In genomic region chr1:156613855-156614530, GRCm38 (mm10) we compare ENCODE assay signal across 8 mouse cellular contexts. TPM values are rescaled to one million over a fixed set of nuclear protein-coding genes. Genes with fewer than 3 reads are reported as not detected.
A peak's percentile ranks its signal among the peaks of the same experiment; 100 is the strongest.
DNase-seq lines count a peak whose midpoint lies in the region; ATAC-seq and TF ChIP-seq lines count a peak whose summit lies in the region.

No protein-coding gene starts in this region.

- H3K9me3 ChIP-seq in CH12.LX (replicated peaks; ENCODE audit: low read length) = no peaks in the 10 kb centered on the region
- no peaks in the 10 kb centered on the region for H3K9me3 ChIP-seq in embryonic facial prominence, embryonic 14.5 days (ENCODE audit: control insufficient read depth, low read length)
- no peaks in the 10 kb centered on the region for H3K9me3 ChIP-seq in hindbrain, embryonic 13.5 days

- H3K4me1 ChIP-seq in CH12.LX (ENCODE audit: control insufficient read depth in 1 of 2, insufficient read depth in 2 of 2) = peaks cover 7 to 21% of the 10 kb centered on the region in 2 experiments
- H3K4me1 ChIP-seq in embryonic facial prominence, embryonic 14.5 days (ENCODE audit: control insufficient read depth, insufficient read depth, low read length) = peaks cover 18% of the 10 kb centered on the region
- peaks cover 37% of the 10 kb centered on the region for H3K4me1 ChIP-seq in hindbrain, embryonic 13.5 days (replicated peaks)

- ATAC-seq in embryonic facial prominence, embryonic 14.5 days (ENCODE audit: low read depth) = peak; percentile 31; the same call in 1 of the 2 replicates
- peak; percentile 62 for ATAC-seq in hindbrain, embryonic 13.5 days (ENCODE audit: low FRiP score)

- no peak overlapping the region for H3K9ac ChIP-seq in CH12.LX (ENCODE audit: insufficient read depth, low read depth)
- H3K9ac ChIP-seq in embryonic facial prominence, embryonic 14.5 days (ENCODE audit: low read depth, low read length) = no peak overlapping the region
- no peak overlapping the region; the same call in 1 of the 2 replicates for H3K9ac ChIP-seq in hindbrain, embryonic 13.5 days

- dilution Hi-C loops in CH12.LX (cut with MboI; ENCODE audit: extremely low pct_ligation_motif_present, extremely low pct_unique_long_range_greater_than_20kb, low sequenced_read_pairs) = no loop called here

- no peak for TF ChIP-seq EP300 in CH12.LX (IDR thresholded peaks at IDR 0.05; ENCODE audit: low read length)

- no peak for TF ChIP-seq RAD21 in CH12.LX (IDR thresholded peaks at IDR 0.05; ENCODE audit: low read depth, low read length)

- H3K4me3 ChIP-seq in CH12.LX (replicated peaks in 1 of 3; ENCODE audit: low read depth in 2 of 3, low read length in 2 of 3, poor library complexity in 1 of 3) = no peak overlapping the region
- H3K4me3 ChIP-seq in embryonic facial prominence, embryonic 14.5 days (ENCODE audit: low read depth, low read length) = no peak overlapping the region
- no peak overlapping the region for H3K4me3 ChIP-seq in hindbrain, embryonic 13.5 days

- H3K36me3 ChIP-seq in CH12.LX (replicated peaks in 1 of 2; ENCODE audit: control insufficient read depth in 1 of 2, insufficient read depth in 1 of 2, low read length in 1 of 2) = peaks cover 0 to 8% of the 10 kb centered on the region in 2 experiments
- H3K36me3 ChIP-seq in embryonic facial prominence, embryonic 14.5 days (ENCODE audit: control insufficient read depth, insufficient read depth, low read length) = no peaks in the 10 kb centered on the region
- H3K36me3 ChIP-seq in hindbrain, embryonic 13.5 days = no peaks in the 10 kb centered on the region

- peaks cover 31% of the 10 kb centered on the region for H3K79me2 ChIP-seq in CH12.LX (replicated peaks; ENCODE audit: control insufficient read depth, extremely low read depth, insufficient read depth, poor library complexity, severe bottlenecking)

- TF ChIP-seq CTCF in CH12.LX (conservative IDR thresholded peaks at IDR 0.05 in 1 of 2, IDR thresholded peaks at IDR 0.05 in 1 of 2; ENCODE audit: low read depth in 2 of 2, low read length in 2 of 2) = no peak

- in situ Hi-C loops in CH12.LX (cut with MboI; ENCODE audit: low pct_ligation_motif_present, low pct_unique_long_range_greater_than_20kb, low sequenced_read_pairs) = no loop called here

- DNase-seq in CH12.LX (ENCODE audit: extremely low read depth) = no peak
- peak; percentile 45 for DNase-seq in ZHBTc4 (ENCODE audit: low read depth, low spot score)
- peak; percentile 56 for DNase-seq in embryonic facial prominence, embryonic 14.5 days (ENCODE audit: low spot score)
- peak; percentile 50 to 53 for DNase-seq in left cerebral cortex, postnatal 14 days (ENCODE audit: low spot score in 2 of 2)
- DNase-seq in neural tube, embryonic 10.5 days (ENCODE audit: extremely low spot score, low spot score) = peak; percentile 66
- DNase-seq in spleen, adult 12 weeks (ENCODE audit: low spot score) = no peak
- DNase-seq in gastrocnemius, postnatal 25 days = no peak

- no peaks in the 10 kb centered on the region for H3K27me3 ChIP-seq in CH12.LX (replicated peaks)
- H3K27me3 ChIP-seq in embryonic facial prominence, embryonic 14.5 days (replicated peaks; ENCODE audit: control insufficient read depth, insufficient read depth, low read length) = no peaks in the 10 kb centered on the region
- no peaks in the 10 kb centered on the region for H3K27me3 ChIP-seq in hindbrain, embryonic 13.5 days

- intact Hi-C loops in left cerebral cortex, postnatal 14 days (cut with DNase I) = no loop called here

- no peak overlapping the region for H3K4me2 ChIP-seq in CH12.LX (ENCODE audit: insufficient read depth, low read depth, poor library complexity, severe bottlenecking)
- 0 out of 2 replicates have a peak overlapping the region, but pooled peaks have one; percentile 15 for H3K4me2 ChIP-seq in embryonic facial prominence, embryonic 14.5 days (ENCODE audit: low read depth, low read length)
- peak overlapping the region; percentile 35 for H3K4me2 ChIP-seq in hindbrain, embryonic 13.5 days

- 22% methylated on average over 9 of the region's 9 CpGs for WGBS in embryonic facial prominence, embryonic 14.5 days
- WGBS in hindbrain, embryonic 13.5 days = 5% methylated on average over 9 of the region's 9 CpGs

- H3K27ac ChIP-seq in CH12.LX (ENCODE audit: insufficient read depth, low read depth) = no peak overlapping the region
- peak overlapping the region; percentile 77 for H3K27ac ChIP-seq in embryonic facial prominence, embryonic 14.5 days (replicated peaks; ENCODE audit: low read depth, low read length)
- peak overlapping the region; percentile 84 for H3K27ac ChIP-seq in hindbrain, embryonic 13.5 days

- no peak for TF ChIP-seq POLR2A in CH12.LX (IDR thresholded peaks at IDR 0.05; ENCODE audit: low read depth, low read length)

TF ChIP-seq in CH12.LX, 34 proteins besides CTCF, POLR2A, EP300 and RAD21:
- TF ChIP-seq SIN3A (IDR thresholded peaks at IDR 0.05; ENCODE audit: low read length) (peak; percentile 22; the same call in 1 of the 2 replicates), JUND (conservative IDR thresholded peaks at IDR 0.05; ENCODE audit: low read depth, low read length) (no peak)

RNA-seq across cellular contexts. Expression of gene Abl2, which starts 55.4 kb away (rescaled TPM):
- total RNA-seq in CH12.LX (2012; rRNA removed) (15.5 and 18.8 TPM in 2 replicates), CH12.LX (2014; rRNA removed) (9.8 and 10.0 TPM in 2 replicates)
- 18.4 and 19.8 TPM in 2 replicates for polyA plus RNA-seq in CH12.LX (2012; ENCODE audit: insufficient read length, low read depth)
- 5.4 and 5.5 TPM in 2 replicates for polyA plus RNA-seq in embryonic facial prominence, embryonic 14.5 days (2014; fragmentation: Nextera tagmentation; extraction: Ambion mirVana)
- 5.8 and 6.7 TPM in 2 replicates for polyA plus RNA-seq in hindbrain, embryonic 13.5 days (2015; fragmentation: Nextera tagmentation; extraction: Ambion mirVana)
- 10 to 100 TPM; 59.6 to 59.7 TPM for total RNA-seq in left cerebral cortex, postnatal 14 days (2021)
- 10 to 100 TPM; 15.6 to 17.3 TPM for total RNA-seq in gastrocnemius, postnatal 25 days (2021)

Comparison
In these comparisons a context has a peak if more than half of its experiments do, and no peak if none do; other contexts are left out.
1. DNase-seq: peak in ZHBTc4 (single experiment), embryonic facial prominence, embryonic 14.5 days (single experiment), left cerebral cortex, postnatal 14 days (2 of 2) and neural tube, embryonic 10.5 days (single experiment); none in CH12.LX (single experiment), spleen, adult 12 weeks (single experiment) and gastrocnemius, postnatal 25 days (single experiment).